Mouse (Mus musculus) cerebellum, postnatal 25 days (tissue): ENCODE measurements at regions not wholly inside any gene's neighbourhood (a gene's known extent, or its start where the extent isn't known, plus 50 kb on each side); places are given as distances from the start of the nearest gene placed in this dataset.
A peak's percentile ranks its signal among the peaks of the same experiment; 100 is the strongest.

Experiments
- DNase-seq, 2 experiments: peaks; one replicate each; pipeline ENCODE4 v3.0.0; 2021; ENCODE audit warnings: mixed read lengths in 2 of 2

DNA sequence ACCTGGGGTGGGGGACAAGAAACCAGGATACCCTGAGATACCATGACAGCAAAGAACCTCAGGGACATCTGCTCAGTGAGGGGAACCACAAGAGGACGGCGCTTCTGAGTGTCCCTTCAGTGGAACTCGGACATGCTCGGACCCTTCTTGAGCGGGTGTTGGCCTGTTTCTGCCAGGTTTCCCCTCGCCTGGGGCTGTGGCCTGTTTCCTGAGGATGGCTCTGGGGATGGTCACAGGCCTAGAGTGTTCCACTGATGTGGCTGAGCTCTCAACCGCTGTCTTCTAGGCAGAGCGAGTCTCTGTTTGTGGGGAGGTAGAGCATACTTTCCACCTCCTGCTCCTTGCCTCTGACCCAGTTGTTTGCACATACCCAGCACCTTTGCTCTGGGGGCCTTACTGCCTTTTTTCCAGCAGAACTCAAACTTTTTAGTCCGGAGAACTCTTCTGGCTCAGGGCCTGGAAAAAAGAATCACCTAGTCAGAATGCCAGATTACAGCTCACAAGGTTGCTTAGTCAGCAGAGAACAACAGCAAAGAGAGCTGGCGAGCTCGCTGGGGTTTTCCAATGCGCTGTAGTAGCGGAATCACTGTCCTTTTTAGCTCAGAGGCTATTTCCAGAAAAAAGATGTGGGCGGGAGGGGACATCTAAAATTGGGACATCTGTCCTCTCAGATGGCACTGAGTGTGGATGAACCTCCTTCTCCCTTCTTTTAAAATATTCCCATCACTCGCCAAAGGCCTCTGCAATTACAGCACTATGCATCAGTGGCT is 65.3 kb downstream of the Med10 start:
- no peak for DNase-seq

DNA sequence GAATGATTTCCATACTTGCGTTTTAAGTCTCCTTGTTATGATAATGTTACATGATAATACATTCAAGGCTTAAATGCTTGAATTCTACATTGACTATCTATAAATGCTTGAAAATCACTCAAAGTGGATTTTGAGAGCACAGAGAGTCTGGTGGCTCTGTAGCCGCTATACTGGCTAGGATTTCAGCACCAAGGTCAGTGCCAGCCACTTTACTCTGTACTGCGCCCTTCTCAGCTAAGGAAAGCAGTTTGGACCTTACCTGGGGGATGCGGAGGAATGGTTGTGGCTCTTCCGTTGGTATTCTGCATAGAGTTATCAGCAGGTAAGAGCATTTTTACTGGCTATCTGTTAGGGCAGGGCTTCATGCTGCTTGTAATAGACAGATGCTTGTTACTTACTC is 94.3 kb downstream of the Med10 start:
- DNase-seq = no peak

DNA sequence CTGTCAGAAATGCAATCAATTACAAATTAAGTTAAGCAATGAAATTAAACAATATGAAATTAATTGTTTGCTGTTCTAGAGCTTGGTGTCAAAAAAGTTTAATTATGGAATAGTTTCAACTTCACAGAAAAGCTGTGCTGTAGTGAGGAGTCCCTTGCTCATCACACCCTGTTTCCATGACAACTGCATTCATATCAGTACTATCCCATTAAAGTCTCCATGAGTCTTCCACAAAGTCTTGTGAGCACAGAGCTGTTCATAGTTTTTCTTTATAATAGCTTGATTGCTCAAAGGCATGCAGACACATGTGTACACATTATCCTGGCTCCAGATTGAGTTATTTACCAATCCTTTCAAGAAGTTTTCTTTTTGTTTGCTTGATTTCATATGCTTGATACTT is 98.9 kb downstream of the Med10 start:
- no peak for DNase-seq

DNA sequence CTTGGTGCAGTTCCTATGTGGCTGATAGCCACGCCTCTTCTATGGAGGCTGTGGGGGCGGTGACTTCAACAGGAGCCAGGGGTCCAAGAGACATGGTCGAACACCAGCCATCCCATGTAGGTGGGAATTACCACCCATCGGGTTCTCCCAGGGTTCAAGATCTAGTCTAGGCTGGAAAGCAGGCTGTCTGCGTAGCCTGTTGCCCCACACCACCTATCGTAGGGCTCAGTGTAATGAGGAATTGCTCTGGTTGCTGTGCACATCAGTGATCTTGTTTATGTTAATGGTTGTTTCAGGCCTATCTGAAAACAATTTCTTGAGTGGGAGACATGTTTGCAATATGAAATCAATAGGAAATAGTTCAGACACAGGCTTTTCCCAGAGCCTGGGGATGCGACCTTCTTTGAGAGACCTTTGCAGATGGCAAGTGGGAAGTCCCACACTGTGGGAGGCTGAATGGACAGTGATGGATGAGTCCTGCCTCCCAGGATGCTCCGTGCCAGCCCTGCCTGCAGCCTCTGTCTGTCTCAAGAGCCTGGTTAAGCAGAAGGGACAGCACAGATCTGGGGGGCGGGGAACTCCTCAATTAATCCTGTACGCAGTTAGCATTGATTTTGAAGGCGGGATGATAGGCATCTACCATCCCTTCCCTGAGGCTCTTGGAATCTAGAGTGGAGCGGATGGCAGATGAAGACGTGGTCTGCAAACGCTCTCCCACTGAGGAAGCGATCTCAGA is 104.8 kb downstream of the Med10 start:
- no peak for DNase-seq

DNA sequence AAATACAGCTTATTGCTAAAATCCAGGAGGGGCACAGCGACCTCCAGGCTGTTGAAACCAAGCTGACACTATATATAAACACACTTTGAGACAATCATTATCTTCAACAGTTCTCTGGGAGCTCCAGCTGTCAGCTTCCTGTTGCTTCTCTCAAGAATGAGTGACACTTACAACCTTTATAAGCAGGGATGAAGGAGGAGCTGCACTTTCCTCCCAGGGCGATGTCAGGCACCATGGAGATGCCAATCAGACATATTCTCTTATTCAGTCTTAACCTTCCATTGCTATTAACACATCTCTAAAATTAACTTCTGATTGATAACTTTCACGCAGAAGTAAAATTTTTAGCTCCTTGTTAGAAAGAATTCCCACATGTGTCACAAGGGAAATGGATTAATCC is 113.6 kb downstream of the Med10 start:
- DNase-seq = no peak

DNA sequence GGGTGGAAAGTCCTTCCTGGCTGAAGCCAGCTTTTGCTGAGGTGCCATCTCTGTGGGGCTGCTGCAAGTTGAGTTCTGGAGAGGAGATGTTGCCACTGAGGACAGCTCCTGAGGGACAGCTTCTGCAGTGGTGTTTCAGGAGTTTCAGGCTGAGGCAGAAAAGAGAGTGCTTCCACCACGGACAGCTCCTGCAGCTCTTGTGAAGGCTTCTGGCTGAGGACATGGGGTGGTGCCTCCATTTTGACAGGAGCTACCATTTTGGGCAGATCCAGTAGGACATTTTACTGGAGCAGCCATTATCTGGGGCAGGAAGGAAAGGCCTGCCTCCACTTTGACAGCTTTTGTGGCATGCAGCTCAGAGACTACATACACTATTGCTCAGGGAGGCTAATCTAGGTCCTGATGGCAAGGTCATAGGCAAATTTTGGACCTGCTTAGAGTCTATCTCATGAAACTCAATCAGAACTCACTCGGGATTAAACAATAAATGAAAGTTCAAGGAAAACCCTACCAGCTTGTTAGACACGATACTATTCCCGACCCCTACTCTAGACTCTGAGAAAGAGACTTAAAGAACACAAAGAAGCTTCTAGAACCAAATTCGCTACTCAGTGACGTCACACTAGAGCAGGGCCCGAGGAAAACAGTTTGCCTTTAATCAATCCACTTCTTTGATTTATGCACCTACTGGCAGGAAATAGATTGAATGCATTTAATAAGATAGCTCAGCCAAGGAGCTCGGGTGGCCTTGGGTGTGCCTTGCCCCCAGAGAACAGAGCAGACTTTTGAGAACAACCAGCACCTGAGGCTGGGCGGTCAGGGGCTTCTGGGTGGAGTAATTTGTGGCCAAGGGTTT is 130.7 kb downstream of the Med10 start:
- no peak for DNase-seq

DNA sequence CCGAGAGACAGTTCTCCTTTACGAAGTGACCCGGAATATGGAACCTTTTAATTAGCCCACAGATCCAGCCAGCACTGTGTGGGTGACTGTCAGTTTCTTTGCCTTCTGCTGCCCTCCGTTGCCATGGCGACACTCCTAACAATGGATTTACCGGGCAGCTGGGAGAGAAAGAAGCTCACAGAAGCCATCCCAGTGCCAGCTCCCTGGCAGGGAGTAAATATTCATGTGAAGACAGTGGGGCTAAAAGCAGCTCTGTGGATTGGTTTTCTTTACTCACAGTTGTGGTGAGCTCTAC is 131.3 kb downstream of the Med10 start:
- DNase-seq = peak; percentile 64 to 82

DNA sequence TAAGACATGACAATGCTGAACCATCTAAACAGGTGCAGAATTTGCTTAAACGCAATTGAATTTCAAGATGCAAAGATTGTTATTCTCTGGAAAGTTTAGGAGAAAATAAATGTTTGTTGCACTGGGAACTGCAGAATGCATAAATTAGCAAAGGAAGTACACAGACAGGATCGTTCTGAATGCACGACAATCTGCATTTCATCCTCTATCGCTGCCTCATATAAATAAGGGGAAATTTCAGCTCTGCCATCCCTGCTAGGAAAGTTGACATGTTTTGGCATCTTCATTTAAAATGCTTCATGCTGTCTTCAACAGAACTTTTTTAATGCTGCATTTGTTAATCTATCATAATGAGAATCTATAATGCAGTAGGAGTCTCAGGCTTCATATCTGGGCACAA is 137.6 kb downstream of the Med10 start:
- DNase-seq = no peak

DNA sequence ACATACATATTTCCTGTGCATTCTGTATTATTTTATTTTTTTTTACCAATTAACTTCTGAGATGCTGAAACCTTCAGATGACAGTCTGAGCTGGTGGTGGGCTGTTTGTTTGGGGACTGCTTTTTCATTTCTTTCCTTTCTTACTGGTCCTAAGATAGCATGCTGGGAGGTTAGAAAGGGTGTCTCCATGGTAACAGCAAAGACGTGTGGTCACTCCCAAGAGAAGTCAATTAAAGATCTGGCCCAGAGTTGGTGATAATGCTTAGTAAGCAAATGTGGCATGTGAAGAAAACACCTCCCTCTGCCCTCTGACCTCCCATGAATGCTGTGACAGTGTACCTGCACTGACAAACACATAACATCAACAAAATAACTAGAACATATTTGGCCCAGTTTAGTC is 142.5 kb downstream of the Med10 start:
- DNase-seq = no peak

DNA sequence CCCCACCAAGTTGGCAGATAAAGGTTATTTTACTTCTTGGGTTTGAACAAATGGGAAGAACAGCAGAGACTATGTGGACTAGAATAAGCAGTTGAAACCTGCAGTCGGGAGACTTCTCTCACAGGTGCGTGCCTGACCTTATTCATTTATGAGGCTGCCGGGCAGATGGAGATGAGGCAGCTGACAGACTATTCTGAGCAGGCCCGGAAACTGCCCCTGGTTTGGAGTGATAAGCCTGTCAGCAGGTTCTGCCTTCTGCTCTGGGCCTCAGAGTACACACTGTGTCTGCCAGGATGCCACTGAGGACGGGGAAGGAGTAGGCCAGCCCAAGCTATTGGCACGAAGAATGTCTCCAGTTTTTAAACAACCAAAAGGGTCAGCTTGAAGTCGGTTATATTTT is 144.4 kb downstream of the Med10 start:
- peak; percentile 59 to 75 for DNase-seq

DNA sequence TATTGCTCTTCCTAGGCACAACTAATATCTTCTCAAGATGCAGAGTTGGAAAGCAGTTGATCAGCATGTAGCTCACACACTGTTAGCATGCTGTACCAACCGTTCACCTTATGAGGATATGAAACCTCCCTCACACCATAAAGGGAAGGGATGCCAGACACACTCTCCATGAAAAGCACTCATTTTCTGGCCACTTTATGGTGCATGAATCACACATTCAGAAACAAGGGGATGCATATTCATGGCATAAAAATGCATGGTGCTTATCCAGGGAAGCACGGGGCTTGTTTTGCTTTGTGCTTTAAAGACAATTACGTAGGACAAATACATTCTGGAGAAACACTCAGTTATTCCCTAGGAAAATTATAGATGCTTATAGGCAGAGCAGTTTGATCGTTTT is 149.9 kb downstream of the Med10 start:
- no peak for DNase-seq

DNA sequence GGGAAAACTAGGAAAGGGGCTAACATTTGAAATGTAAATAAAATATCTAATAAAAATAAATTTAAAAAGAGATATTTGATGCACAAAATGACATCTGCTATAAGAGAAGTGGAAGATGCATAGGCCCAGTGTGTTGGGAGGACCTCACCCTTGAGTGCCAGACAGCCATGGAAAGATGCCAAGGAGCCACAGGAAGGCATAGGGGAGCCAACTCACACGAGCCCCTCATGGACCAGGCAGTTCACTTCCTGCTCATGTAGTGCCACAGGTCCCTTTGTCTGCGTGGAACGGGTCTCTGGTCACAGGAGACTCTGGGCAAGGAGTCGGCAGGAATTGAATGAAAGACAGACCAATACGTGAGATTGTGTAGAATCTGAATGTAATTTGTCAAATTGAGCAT is 152.0 kb downstream of the Med10 start:
- no peak for DNase-seq

DNA sequence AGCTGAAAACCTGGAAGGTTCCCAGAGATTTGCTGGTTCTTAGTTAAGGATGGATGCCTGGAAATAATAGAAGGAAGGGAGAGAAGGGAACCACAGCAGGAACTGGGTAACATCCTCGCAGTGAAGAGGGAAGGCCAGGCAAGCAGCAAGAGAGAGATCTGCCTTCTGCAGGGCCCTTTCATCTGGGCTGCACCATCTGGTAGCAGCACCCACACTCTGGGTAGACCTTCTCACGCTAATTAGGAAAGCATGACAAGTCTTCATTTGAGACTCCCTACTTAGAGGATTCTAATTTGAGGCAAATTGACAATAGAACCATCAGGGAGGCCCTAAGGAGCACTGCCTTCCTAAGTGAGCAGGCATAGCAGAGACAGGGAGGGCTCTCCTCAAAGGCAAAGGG is 153.3 kb downstream of the Med10 start:
- no peak for DNase-seq

DNA sequence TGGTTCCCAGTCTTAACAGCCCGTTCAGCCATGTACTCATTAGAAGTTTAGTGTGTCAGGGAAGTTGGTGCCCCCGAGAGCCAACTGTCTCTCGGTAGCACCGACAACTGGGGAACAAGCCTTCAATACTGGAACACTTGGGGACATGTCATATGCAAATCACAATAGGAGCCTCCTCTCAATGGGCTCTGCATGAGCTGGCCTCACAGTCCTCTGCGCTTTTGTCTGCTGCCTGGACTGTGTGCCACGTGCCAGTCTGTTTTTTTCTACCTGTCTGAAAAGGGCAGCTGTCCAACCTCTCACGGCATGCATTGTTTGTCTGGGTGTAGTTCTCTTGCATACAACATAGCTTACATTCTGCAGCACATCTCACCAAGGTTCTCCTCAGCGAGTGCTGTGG is 161.7 kb downstream of the Med10 start:
- DNase-seq = no peak

DNA sequence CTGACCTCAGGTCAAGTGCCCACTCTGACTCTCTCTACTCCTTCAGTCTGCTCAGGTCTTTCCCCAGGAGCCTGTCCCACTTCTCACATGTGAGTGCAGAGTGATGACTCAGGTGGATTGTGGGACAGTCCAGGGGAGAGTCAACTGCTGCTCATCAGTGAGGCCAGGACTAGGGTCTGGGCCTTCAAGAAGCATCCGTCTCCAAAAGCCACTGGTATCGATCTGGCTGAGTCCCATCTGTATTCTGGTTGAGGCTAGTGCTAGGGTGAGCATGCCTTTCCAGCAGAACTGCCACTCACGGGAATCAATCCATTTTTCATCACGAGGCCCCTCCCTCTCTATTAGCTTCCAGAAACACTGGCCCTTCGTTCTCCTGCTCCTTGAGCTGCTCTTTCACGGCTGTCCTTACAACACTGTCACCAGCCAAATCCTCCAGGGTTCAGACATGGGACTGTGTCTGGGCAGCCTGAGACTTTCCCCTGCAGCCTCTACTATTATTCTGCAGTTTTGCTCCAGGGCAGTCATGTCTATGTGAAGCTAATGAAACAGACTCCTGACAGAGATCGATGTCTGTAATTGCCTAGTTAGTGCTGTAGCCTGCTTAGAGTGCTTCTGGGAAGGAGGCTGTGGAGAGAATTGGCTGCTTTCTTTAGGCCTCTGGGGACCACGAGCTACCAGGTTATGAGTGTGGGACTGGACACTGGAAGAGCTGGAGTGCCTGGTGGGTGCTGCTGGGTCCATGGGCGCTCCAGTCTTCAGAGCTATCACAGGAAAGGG is 169.3 kb downstream of the Med10 start:
- no peak for DNase-seq

DNA sequence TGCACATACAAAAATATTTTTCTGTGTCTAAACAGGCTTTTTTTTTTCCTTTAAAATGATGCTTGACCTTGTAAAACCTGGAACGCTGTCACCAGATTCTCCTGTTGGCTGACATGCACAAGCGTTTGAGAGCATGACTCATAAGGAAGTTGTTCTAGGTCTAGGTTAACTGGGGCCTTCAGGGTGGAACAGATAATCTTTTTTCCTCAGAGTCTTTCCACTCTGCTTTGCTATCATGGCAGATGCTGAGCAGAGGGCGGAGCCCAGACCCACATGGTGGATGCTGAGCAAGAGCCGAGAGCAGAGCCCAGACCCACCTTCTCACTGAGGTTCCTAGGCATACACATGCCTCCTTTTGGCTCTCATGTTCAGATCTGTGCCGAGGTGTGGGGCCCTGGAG is 172.6 kb downstream of the Med10 start:
- DNase-seq = no peak

DNA sequence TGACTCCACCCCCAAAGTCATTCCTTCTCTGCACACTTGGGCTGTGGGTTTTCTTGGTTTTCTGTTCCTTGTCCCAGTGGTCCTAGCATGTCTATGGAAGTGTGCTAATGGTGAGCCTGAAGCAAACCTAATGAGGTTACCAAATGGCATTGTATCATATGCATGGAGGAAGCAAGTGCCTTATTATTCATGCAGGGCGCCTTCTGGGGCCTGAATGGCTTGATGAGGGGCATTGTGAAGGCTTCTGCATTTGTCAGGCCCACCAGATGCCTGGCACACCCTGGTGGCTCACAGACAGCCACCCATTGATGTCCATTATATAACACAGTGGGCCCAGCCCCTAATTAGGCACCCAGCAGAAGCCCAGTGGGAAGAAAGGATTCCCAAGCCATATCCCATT is 182.0 kb downstream of the Med10 start:
- DNase-seq = no peak

DNA sequence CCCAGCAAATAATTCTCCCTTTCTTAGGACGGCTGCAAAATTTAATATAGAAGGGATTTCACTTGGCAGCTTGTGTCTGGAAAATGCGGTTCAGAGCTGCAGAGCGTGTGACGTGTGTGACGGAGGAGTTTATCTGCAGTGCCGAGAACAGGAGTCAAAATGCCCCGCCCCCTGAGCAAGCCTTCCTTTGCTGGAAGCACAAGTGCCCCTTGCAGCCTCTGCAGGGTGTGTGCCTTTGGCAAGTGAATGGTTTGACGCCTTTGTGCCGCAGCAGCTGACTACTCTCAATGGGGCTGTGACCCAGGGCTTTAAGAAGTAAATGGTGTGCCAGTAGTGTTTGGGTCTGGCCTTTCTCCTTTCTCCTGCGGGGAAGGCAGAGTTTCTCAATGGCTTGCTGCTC is 185.0 kb downstream of the Med10 start:
- DNase-seq = peak in 1 of 2 experiments; percentile 28

DNA sequence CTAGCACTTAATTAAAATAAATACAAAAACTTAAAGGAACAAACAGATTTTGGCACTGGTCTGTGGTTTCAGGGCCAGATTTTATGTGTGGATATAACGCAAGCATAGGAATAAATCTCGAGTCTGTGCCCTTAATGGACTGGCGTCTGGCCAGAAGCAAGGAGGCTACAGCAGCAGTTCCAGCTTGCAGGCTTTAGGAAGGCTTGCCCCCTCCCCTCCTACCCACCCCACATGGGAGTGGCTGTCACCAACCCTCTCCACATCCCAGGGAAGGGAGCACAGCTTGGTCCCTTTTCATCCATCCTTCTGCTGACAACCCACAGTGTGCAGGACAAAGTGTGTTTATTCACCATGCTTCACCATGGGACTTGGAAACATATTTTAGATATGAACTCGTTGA is 186.1 kb downstream of the Med10 start:
- peak in 1 of 2 experiments; percentile 35 for DNase-seq

DNA sequence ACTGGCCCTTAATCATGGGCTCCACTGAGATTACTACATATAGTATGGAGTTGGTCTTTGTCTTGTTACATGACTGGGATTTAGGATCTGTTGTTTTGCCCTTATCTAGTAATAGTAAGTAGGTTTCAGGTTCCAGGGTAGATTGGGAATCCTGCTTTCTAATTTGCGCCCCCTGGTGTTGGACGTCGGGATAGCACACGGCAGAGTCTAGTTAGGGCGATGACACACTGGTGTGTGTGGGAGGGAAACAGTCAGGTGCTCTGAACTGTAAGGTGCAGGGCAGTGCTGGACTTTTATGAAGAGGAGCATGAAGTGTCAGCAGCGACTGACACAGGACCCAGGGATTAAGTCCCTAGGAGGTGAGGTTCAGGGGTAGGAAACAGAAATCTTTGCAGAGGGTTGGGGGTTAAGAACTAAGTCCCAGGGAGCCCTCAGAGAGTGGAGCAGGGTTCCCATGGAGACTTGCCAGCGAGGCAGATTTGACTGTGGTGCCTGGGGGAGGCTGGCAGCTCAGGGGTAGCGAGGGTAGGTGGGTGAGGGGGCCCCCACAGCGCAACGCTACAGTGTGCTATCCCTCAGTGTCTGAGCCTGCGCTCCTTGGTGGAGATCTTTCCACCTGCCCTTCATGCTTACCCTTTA is 189.2 kb downstream of the Med10 start:
- peak; percentile 70 to 83 for DNase-seq

DNA sequence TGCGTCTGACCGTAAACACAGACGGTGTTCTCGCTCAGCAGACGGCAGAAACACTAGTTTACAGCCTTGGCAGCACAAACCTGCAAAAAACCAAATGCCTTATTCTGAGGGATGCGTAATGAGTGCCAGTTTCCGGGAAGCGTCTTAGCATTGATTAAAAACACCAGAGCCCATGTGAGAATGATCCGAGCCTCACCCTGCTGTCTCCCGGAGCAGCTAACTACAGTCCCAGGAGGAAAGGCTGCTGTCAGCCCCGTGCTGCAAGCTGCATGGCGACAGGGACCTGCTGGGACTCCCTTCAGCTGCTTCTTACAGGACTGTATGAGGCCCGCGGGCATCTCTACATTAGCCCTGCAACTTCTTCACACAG is 189.7 kb downstream of the Med10 start:
- DNase-seq = peak in 1 of 2 experiments; percentile 7

DNA sequence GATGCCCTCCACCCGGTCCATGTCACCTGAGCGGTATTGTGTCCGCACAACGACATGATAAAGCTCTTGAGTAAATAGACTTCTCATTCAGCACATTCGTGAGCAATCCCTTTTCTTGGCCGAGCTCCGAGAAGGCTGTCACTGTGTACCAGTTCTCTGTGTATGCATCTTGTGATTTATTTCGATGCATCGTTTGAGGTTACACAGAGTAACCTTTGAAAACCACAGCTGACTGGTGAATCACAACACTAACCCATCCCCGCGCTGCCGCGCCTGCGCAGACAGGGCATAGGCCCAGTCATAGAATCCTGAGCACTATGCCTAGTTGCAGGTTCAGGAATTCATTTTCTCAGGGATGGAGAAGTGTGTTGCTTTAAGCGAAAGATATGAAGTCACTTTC is 201.4 kb downstream of the Med10 start:
- DNase-seq = no peak

DNA sequence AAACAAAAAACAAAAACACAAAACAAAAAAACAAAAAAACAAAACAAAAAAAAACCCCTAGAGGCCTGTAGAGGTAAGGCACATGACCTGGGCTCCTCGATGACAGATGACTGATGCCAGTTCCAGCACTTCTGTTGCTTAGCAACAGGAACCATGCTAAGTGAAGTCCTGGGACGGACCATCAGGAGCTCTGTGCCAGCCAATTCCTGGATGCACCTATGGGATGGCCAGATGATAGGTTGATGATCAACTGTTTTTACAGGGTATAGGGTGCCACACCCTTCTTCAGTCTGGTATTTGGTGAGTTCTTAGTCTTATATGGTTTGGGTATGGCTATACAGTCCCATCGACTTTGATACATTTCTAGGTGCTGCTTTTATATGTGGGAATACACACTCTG is 209.9 kb downstream of the Med10 start:
- no peak for DNase-seq
